Mouse (Mus musculus) c-Kit-positive CD71-positive TER-119-positive erythroid progenitor cells, embryonic 14.5 days (primary cell): ENCODE measurements around the gene Olfr446.

Experiments
- DNase-seq: peaks from one replicate; pipeline ENCODE4 v3.0.0-alpha.2; 2013; ENCODE audit warnings: low spot score

Gene Olfr446

GRCm38 (mm10) chr6:42921077-42921476 is at the start of gene Olfr446:
Gene Olfr446 (plus strand): TSS chr6:42921377.
- no peak for DNase-seq

GRCm38 (mm10) chr6:42876323-42876722 is 44.9 kb upstream of the Olfr446 start:
- no peak for DNase-seq

- DNase-seq: no peak
Observed at GRCm38 (mm10) chr6:42890141-42890540, 31.0 kb upstream of the Olfr446 start, which contains the start of gene Olfr448. Gene Olfr448 (plus strand): TSS chr6:42890441.

- no peak for DNase-seq
Observed at GRCm38 (mm10) chr6:42900345-42900744, 20.8 kb upstream of the Olfr446 start.

GRCm38 (mm10) chr6:42908578-42908977 is 12.6 kb upstream of the Olfr446 start, which contains the start of gene Olfr447:
Gene Olfr447 (plus strand): TSS chr6:42908878.
- DNase-seq: no peak

- DNase-seq: no peak
Observed at GRCm38 (mm10) chr6:42948767-42949166, 27.6 kb downstream of the Olfr446 start, which contains the start of gene Olfr444. Gene Olfr444 (plus strand): TSS chr6:42949067.

- DNase-seq: no peak
Observed at GRCm38 (mm10) chr6:42980377-42980776, 59.2 kb downstream of the Olfr446 start.
